Mouse (Mus musculus): ENCODE measurements around the gene Hist4h4. TPM values are rescaled to one million over a fixed set of nuclear protein-coding genes. Genes with fewer than 3 reads are reported as not detected.
A peak's percentile ranks its signal among the peaks of the same experiment; 100 is the strongest.

The Hist4h4 gene
- polyA plus RNA-seq (2015; fragmentation: Nextera tagmentation; extraction: Ambion mirVana), result 0.40 and 0.49 TPM in 2 replicates

GRCm38 (mm10) chr6:136803739-136804633 is at the start of gene Hist4h4:
Hist4h4 (minus strand) TSS chr6:136804415.
- Histone ChIP-seq H3K27ac (peak within 1 kb of the TSS; percentile 100), H3K4me3 (replicated peaks) (peak within 1 kb of the TSS; percentile 68), H3K4me2 (replicated peaks) (peak within 1 kb of the TSS; percentile 91), H3K9me3 (no peaks in the 10 kb centered on the region), H3K27me3 (replicated peaks) (no peaks in the 10 kb centered on the region), H3K36me3 (no peaks in the 10 kb centered on the region), H3K9ac (peak within 1 kb of the TSS; percentile 91), H3K4me1 (replicated peaks) (peaks cover 10% of the 10 kb centered on the region; the same call in 1 of the 2 replicates)
- peak; percentile 71 for ATAC-seq
- WGBS, result under 1% methylated on average over 50 of the region's 50 CpGs

- no peaks in the 10 kb centered on the region for H3K27me3 ChIP-seq (replicated peaks)
- no peak overlapping the region for H3K27ac ChIP-seq
- H3K4me1 ChIP-seq (replicated peaks), result peaks cover 14% of the 10 kb centered on the region
- WGBS, result 42% methylated on average over 3 of the region's 3 CpGs
- no peaks in the 10 kb centered on the region for H3K36me3 ChIP-seq
- no peak overlapping the region for H3K4me3 ChIP-seq (replicated peaks)
- ATAC-seq, result no peak
- H3K9ac ChIP-seq, result no peak overlapping the region
- H3K4me2 ChIP-seq (replicated peaks), result no peak overlapping the region
- no peaks in the 10 kb centered on the region for H3K9me3 ChIP-seq
Observed at GRCm38 (mm10) chr6:136852762-136853161, 48.5 kb upstream of the Hist4h4 start.

- Histone ChIP-seq H3K27ac (no peak overlapping the region), H3K36me3 (no peaks in the 10 kb centered on the region), H3K9ac (no peak overlapping the region), H3K4me3 (replicated peaks) (no peak overlapping the region), H3K4me2 (replicated peaks) (no peak overlapping the region), H3K9me3 (no peaks in the 10 kb centered on the region), H3K4me1 (replicated peaks) (peaks cover 10% of the 10 kb centered on the region), H3K27me3 (replicated peaks) (no peaks in the 10 kb centered on the region)
- WGBS, result 78% methylated on average over 4 of the region's 4 CpGs
- no peak for ATAC-seq
Observed at GRCm38 (mm10) chr6:136852348-136852747, 48.1 kb upstream of the Hist4h4 start.

GRCm38 (mm10) chr6:136850267-136850666 is 46.1 kb upstream of the Hist4h4 start:
- Histone ChIP-seq H3K27ac (no peak overlapping the region), H3K4me3 (replicated peaks) (no peak overlapping the region), H3K9ac (no peak overlapping the region), H3K9me3 (no peaks in the 10 kb centered on the region), H3K4me2 (replicated peaks) (no peak overlapping the region), H3K36me3 (no peaks in the 10 kb centered on the region), H3K4me1 (replicated peaks) (no peaks in the 10 kb centered on the region), H3K27me3 (replicated peaks) (no peaks in the 10 kb centered on the region)
- ATAC-seq, result no peak
- 66% methylated on average over 6 of the region's 6 CpGs for WGBS

- Histone ChIP-seq H3K9me3 (no peaks in the 10 kb centered on the region), H3K4me2 (replicated peaks) (no peak overlapping the region), H3K36me3 (no peaks in the 10 kb centered on the region), H3K27ac (no peak overlapping the region), H3K9ac (no peak overlapping the region), H3K27me3 (replicated peaks) (no peaks in the 10 kb centered on the region), H3K4me3 (replicated peaks) (no peak overlapping the region), H3K4me1 (replicated peaks) (no peaks in the 10 kb centered on the region)
- no peak for ATAC-seq
- 89% methylated on average over 5 of the region's 5 CpGs for WGBS
Observed at GRCm38 (mm10) chr6:136848971-136849370, 44.8 kb upstream of the Hist4h4 start.

- H3K4me3 ChIP-seq (replicated peaks), result no peak overlapping the region
- H3K9me3 ChIP-seq, result no peaks in the 10 kb centered on the region
- H3K27me3 ChIP-seq (replicated peaks), result no peaks in the 10 kb centered on the region
- H3K27ac ChIP-seq, result no peak overlapping the region
- no peak overlapping the region for H3K4me2 ChIP-seq (replicated peaks)
- ATAC-seq, result no peak
- no peak overlapping the region for H3K9ac ChIP-seq
- no peaks in the 10 kb centered on the region for H3K36me3 ChIP-seq
- no peaks in the 10 kb centered on the region for H3K4me1 ChIP-seq (replicated peaks)
- WGBS, result 79% methylated on average over 8 of the region's 8 CpGs
Observed at GRCm38 (mm10) chr6:136848399-136848798, 44.2 kb upstream of the Hist4h4 start.

GRCm38 (mm10) chr6:136847790-136848189 is 43.6 kb upstream of the Hist4h4 start:
- Histone ChIP-seq H3K4me3 (replicated peaks) (no peak overlapping the region), H3K27ac (no peak overlapping the region), H3K9ac (no peak overlapping the region), H3K4me2 (replicated peaks) (no peak overlapping the region), H3K9me3 (no peaks in the 10 kb centered on the region), H3K27me3 (replicated peaks) (no peaks in the 10 kb centered on the region), H3K4me1 (replicated peaks) (no peaks in the 10 kb centered on the region), H3K36me3 (no peaks in the 10 kb centered on the region)
- no peak for ATAC-seq
- WGBS, result 13% methylated on average over 2 of the region's 2 CpGs

GRCm38 (mm10) chr6:136847267-136847666 is 43.1 kb upstream of the Hist4h4 start:
- no peak overlapping the region for H3K27ac ChIP-seq
- H3K36me3 ChIP-seq, result no peaks in the 10 kb centered on the region
- no peak overlapping the region for H3K4me2 ChIP-seq (replicated peaks)
- H3K4me3 ChIP-seq (replicated peaks), result no peak overlapping the region
- H3K9ac ChIP-seq, result no peak overlapping the region
- ATAC-seq, result no peak
- H3K27me3 ChIP-seq (replicated peaks), result no peaks in the 10 kb centered on the region
- 89% methylated on average over 3 of the region's 3 CpGs for WGBS
- no peaks in the 10 kb centered on the region for H3K9me3 ChIP-seq
- no peaks in the 10 kb centered on the region for H3K4me1 ChIP-seq (replicated peaks)

- no peaks in the 10 kb centered on the region for H3K27me3 ChIP-seq (replicated peaks)
- no peak overlapping the region for H3K4me2 ChIP-seq (replicated peaks)
- H3K9me3 ChIP-seq, result no peaks in the 10 kb centered on the region
- H3K36me3 ChIP-seq, result no peaks in the 10 kb centered on the region
- no peaks in the 10 kb centered on the region for H3K4me1 ChIP-seq (replicated peaks)
- H3K9ac ChIP-seq, result no peak overlapping the region
- ATAC-seq, result no peak
- 77% methylated on average over 5 of the region's 5 CpGs for WGBS
- no peak overlapping the region for H3K4me3 ChIP-seq (replicated peaks)
- no peak overlapping the region for H3K27ac ChIP-seq
Observed at GRCm38 (mm10) chr6:136845706-136846480, 41.7 kb upstream of the Hist4h4 start.

- Histone ChIP-seq H3K4me2 (replicated peaks) (no peak overlapping the region), H3K9ac (no peak overlapping the region), H3K4me3 (replicated peaks) (no peak overlapping the region), H3K36me3 (no peaks in the 10 kb centered on the region), H3K27ac (no peak overlapping the region), H3K27me3 (replicated peaks) (no peaks in the 10 kb centered on the region), H3K4me1 (replicated peaks) (no peaks in the 10 kb centered on the region), H3K9me3 (no peaks in the 10 kb centered on the region)
- ATAC-seq, result no peak
- WGBS, result 71% methylated on average over 2 of the region's 2 CpGs
Observed at GRCm38 (mm10) chr6:136844903-136845302, 40.7 kb upstream of the Hist4h4 start.

GRCm38 (mm10) chr6:136837323-136837722 is 33.1 kb upstream of the Hist4h4 start:
- no peak for ATAC-seq
- H3K4me1 ChIP-seq (replicated peaks), result no peaks in the 10 kb centered on the region
- H3K9ac ChIP-seq, result no peak overlapping the region
- H3K4me2 ChIP-seq (replicated peaks), result no peak overlapping the region
- no peaks in the 10 kb centered on the region for H3K36me3 ChIP-seq
- H3K27me3 ChIP-seq (replicated peaks), result no peaks in the 10 kb centered on the region
- WGBS, result 83% methylated on average over 3 of the region's 3 CpGs
- no peak overlapping the region for H3K4me3 ChIP-seq (replicated peaks)
- H3K27ac ChIP-seq, result no peak overlapping the region
- H3K9me3 ChIP-seq, result no peaks in the 10 kb centered on the region

- WGBS, result 50% methylated on average over 4 of the region's 4 CpGs
- Histone ChIP-seq H3K9ac (no peak within 1 kb of the TSS), H3K27me3 (replicated peaks) (no peaks in the 10 kb centered on the region), H3K4me3 (replicated peaks) (no peak within 1 kb of the TSS), H3K9me3 (no peaks in the 10 kb centered on the region), H3K36me3 (no peaks in the 10 kb centered on the region), H3K4me1 (replicated peaks) (no peaks in the 10 kb centered on the region), H3K4me2 (replicated peaks) (0 out of 2 replicates have a peak within 1 kb of the TSS, but pooled peaks have one; percentile 15), H3K27ac (no peak within 1 kb of the TSS)
- no peak for ATAC-seq
Observed at GRCm38 (mm10) chr6:136835352-136835751, 31.1 kb upstream of the Hist4h4 start, which contains the start of gene Smco3. Smco3 (minus strand) TSS chr6:136835452.
